Mouse (Mus musculus) embryonic stem cell, embryonic (primary cell): ENCODE data around the gene Cacnb1.

ENCODE experiments used
- CTCF ChIA-PET, 4 experiments: fragments of 300-600 bp in 2 of 4; fragments of 350-600 bp in 2 of 4; sonication (Branson Sonifier 250); formaldehyde crosslinking; loops; one replicate each; lab custom pipeline; 2022; ENCODE audit warnings: inconsistent platforms in 2 of 4; lab: Charles Lee
- POLR2A ChIA-PET, 4 experiments: fragments of 300-600 bp in 2 of 4; fragments of 350-600 bp in 2 of 4; sonication (Branson Sonifier 250); formaldehyde crosslinking; loops; one replicate each; lab custom pipeline; 2022; ENCODE audit warnings: antibody characterized with exemption in 4 of 4, inconsistent platforms in 1 of 4; lab: Charles Lee

Cacnb1 gene

GRCm38 (mm10) chr11:97995564-97996288 is 27.1 kb downstream of the Cacnb1 start, which contains the start of gene Arl5c:
TSS of gene Arl5c (minus strand) at chr11:97996181.
- POLR2A ChIA-PET = interaction anchor here in 3 of 4 experiments (0.5 to 3.0 kb wide), 22 partner anchors 8 to 253 kb away, joined by 3 to 19 read pairs (median 4); partner anchors contain the start of genes Plxdc1 (in 2 of the 3), Rpl19 (in 2 of the 3), Rpl23 (in 2 of the 3) and Cacnb1 (in 1 of the 3)
- CTCF ChIA-PET = interaction anchor here (0.7 to 2.3 kb wide), 10 partner anchors 8 to 347 kb away, joined by 3 to 28 read pairs (median 3); partner anchors contain the start of gene Fbxo47 (in 1 of the 4)

DNA sequence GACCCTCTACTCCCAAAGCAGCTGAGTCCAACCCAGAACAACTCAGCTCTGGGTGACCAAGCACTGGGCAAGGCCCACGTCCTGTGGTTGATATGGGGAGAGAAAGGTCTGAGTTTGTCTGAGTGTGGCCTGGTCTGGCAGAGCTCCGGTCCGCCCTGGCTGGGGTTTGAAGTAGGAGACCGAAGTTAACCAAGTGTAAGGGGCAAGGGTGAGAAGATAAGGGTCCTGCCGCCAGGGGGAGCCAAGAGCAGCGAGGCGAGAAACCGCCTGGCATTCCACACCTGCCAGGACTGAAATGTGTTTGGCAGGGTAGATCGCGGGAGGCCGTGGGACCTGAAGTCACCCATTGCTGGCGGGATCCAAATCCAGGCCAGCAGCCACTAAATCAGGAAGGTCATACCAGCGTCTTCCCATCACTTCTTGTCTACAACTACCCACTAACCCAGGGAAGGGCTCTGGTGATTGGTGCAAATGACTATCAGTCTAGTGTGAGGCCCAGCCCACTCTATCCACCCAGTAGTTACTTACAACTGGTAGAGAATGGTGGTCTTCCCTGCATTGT is 28.2 kb downstream of the Cacnb1 start:
- ChIA-PET CTCF (interaction anchor here (0.5 to 2.4 kb wide), 35 partner anchors 8 to 822 kb away, joined by 3 to 28 read pairs (median 4); partner anchors contain the start of gene Plxdc1 (in 2 of the 4)), POLR2A (interaction anchor here (0.5 to 3.0 kb wide), 29 partner anchors 8 to 840 kb away, joined by 3 to 19 read pairs (median 3); partner anchors contain the start of genes Rpl19 (in 3 of the 4), Fbxo47 (in 2 of the 4), B230217C12Rik (in 1 of the 4) and Fbxl20 (in 1 of the 4))

- POLR2A ChIA-PET = interaction anchor here (0.6 to 4.2 kb wide), 61 partner anchors 11 to 286 kb away, joined by 3 to 31 read pairs (median 4); partner anchors contain the start of genes Fbxo47 (in 3 of the 4), Rpl19 (in 3 of the 4), Lasp1 (in 2 of the 4) and Cwc25 (in 1 of the 4)
- CTCF ChIA-PET = interaction anchor here (0.6 to 5.5 kb wide), 25 partner anchors 14 to 577 kb away, joined by 3 to 35 read pairs (median 4); partner anchors contain the start of genes Fbxo47 (in 1 of the 4) and Pcgf2 (in 1 of the 4)
These were observed 34.2 kb downstream of the Cacnb1 start for GRCm38 (mm10) chr11:97988530-97989096.

GRCm38 (mm10) chr11:97987551-97988526 is 35.0 kb downstream of the Cacnb1 start:
- POLR2A ChIA-PET = interaction anchor here (0.5 to 4.2 kb wide), 70 partner anchors 10 to 285 kb away, joined by 3 to 31 read pairs (median 4); partner anchors contain the start of genes Fbxo47 (in 3 of the 4), Rpl19 (in 3 of the 4), Lasp1 (in 2 of the 4) and Cwc25 (in 1 of the 4)
- CTCF ChIA-PET = interaction anchor here (0.6 to 5.5 kb wide), 33 partner anchors 13 to 576 kb away, joined by 3 to 35 read pairs (median 5); partner anchors contain the start of genes Lasp1 (in 1 of the 4) and Pcgf2 (in 1 of the 4)

DNA sequence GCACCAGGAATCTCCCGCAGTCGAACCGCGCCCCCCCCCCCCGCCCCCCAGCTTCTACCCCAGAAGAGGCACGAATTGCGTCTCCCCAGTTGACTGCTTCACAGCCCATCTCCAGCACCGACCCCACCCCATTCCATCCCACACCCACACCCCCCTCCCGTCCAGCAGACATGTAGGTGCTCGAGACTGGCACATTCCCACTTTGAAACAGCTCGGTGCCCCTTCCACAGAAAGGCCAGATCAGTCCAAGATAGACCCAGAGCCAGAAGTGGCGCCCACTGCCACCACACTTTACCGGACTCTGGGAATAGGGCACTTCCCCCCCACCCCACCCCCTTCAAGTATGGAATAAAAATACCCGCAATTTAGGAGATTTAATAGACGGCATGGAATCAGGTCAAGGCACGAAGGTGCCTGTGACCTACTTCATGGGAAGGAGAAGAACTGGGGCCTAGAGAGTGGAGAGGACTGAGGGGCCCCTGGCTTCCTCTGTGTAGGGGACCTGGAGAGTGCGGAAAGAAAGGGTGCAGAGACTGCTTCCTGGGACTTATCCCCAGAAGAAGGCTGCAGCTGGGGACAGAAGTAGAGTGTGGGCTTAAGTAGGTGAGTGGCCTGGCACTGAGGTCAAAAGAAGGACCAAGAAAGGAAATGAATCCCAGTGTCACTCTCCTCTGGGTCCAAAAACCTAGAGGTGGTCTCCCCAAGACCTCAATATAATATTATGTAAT is 35.9 kb downstream of the Cacnb1 start:
- POLR2A ChIA-PET = interaction anchor here in 3 of 4 experiments (0.6 to 4.2 kb wide), 60 partner anchors 8 to 946 kb away, joined by 3 to 31 read pairs (median 4); partner anchors contain the start of genes Fbxo47 (in 3 of the 3), Rpl19 (in 3 of the 3), Arl5c (in 2 of the 3) and Rpl23 (in 2 of the 3)
- CTCF ChIA-PET = interaction anchor here (0.6 to 5.5 kb wide), 34 partner anchors 7 to 419 kb away, joined by 3 to 35 read pairs (median 5); partner anchors contain the start of gene Lasp1 (in 1 of the 4)

- CTCF ChIA-PET = interaction anchor here (0.6 to 5.5 kb wide), 23 partner anchors 8 to 418 kb away, joined by 3 to 35 read pairs (median 5); no protein-coding TSS in a partner anchor
- POLR2A ChIA-PET = interaction anchor here in 3 of 4 experiments (0.6 to 4.2 kb wide), 42 partner anchors 9 to 945 kb away, joined by 3 to 31 read pairs (median 4); partner anchors contain the start of genes Arl5c (in 2 of the 3), Fbxo47 (in 2 of the 3), Rpl23 (in 2 of the 3) and Cacnb1 (in 1 of the 3)
These were observed 36.8 kb downstream of the Cacnb1 start, which contains the start of gene Plxdc1 for GRCm38 (mm10) chr11:97985727-97986677. TSS of gene Plxdc1 (minus strand) at chr11:97986444.

GRCm38 (mm10) chr11:97983983-97984382 is 38.9 kb downstream of the Cacnb1 start:
- CTCF ChIA-PET = interaction anchor here in 2 of 4 experiments (0.6 to 5.5 kb wide), 3 partner anchors 47 to 873 kb away, joined by 3 to 35 read pairs (median 5); no protein-coding TSS in a partner anchor
- POLR2A ChIA-PET = interaction anchor here in 1 of 4 experiments (0.6 to 1.5 kb wide), 3 partner anchors 29 to 196 kb away, joined by 3 to 6 read pairs (median 5); no protein-coding TSS in a partner anchor

- POLR2A ChIA-PET = interaction anchor here in 3 of 4 experiments (0.6 to 2.3 kb wide), 6 partner anchors 10 to 195 kb away, joined by 3 to 14 read pairs (median 4); no protein-coding TSS in a partner anchor
These were observed 39.3 kb downstream of the Cacnb1 start for GRCm38 (mm10) chr11:97983506-97983905.

GRCm38 (mm10) chr11:97982721-97983120 is 40.1 kb downstream of the Cacnb1 start:
- ChIA-PET POLR2A (interaction anchor here in 3 of 4 experiments (0.9 to 3.1 kb wide), 10 partner anchors 10 to 201 kb away, joined by 3 to 14 read pairs (median 4); partner anchors contain the start of genes Arl5c (in 1 of the 3) and Rpl23 (in 1 of the 3)), CTCF (interaction anchor here in 2 of 4 experiments (1.0 to 4.0 kb wide), 4 partner anchors 11 to 45 kb away, joined by 3 to 17 read pairs (median 9); no protein-coding TSS in a partner anchor)

More at GRCm38 (mm10) chr11:97983506-97983905, 39.3 kb downstream of the Cacnb1 start:
- CTCF ChIA-PET = interaction anchor here in 2 of 4 experiments (0.6 to 4.0 kb wide), 3 partner anchors 11 to 874 kb away, joined by 3 to 17 read pairs (median 5); no protein-coding TSS in a partner anchor

- ChIA-PET CTCF (interaction anchor here (0.5 to 4.0 kb wide), 13 partner anchors 8 to 284 kb away, joined by 3 to 17 read pairs (median 4); partner anchors contain the start of gene Fbxo47 (in 1 of the 4)), POLR2A (interaction anchor here in 3 of 4 experiments (0.8 to 4.7 kb wide), 21 partner anchors 8 to 282 kb away, joined by 3 to 17 read pairs (median 4); partner anchors contain the start of genes Fbxo47 (in 2 of the 3), Fbxl20 (in 1 of the 3) and Rpl23 (in 1 of the 3))
These were observed 42.3 kb downstream of the Cacnb1 start for GRCm38 (mm10) chr11:97980531-97980966.

- ChIA-PET POLR2A (interaction anchor here in 3 of 4 experiments (0.8 to 4.7 kb wide), 19 partner anchors 8 to 281 kb away, joined by 3 to 17 read pairs (median 4); partner anchors contain the start of genes Fbxo47 (in 2 of the 3), Fbxl20 (in 1 of the 3), Rpl19 (in 1 of the 3) and Rpl23 (in 1 of the 3)), CTCF (interaction anchor here (0.5 to 4.0 kb wide), 10 partner anchors 8 to 283 kb away, joined by 3 to 17 read pairs (median 4); partner anchors contain the start of gene Fbxo47 (in 1 of the 4))
These were observed 42.9 kb downstream of the Cacnb1 start for GRCm38 (mm10) chr11:97979824-97980495.

- POLR2A ChIA-PET = interaction anchor here in 3 of 4 experiments (0.7 to 4.7 kb wide), 15 partner anchors 10 to 529 kb away, joined by 3 to 17 read pairs (median 3); partner anchors contain the start of gene Fbxo47 (in 1 of the 3)
- CTCF ChIA-PET = interaction anchor here (0.5 to 2.3 kb wide), 7 partner anchors 8 to 79 kb away, joined by 3 to 9 read pairs (median 3); no protein-coding TSS in a partner anchor
These were observed 44.4 kb downstream of the Cacnb1 start for GRCm38 (mm10) chr11:97978392-97978791.
